Mouse (Mus musculus) small intestine, adult 2 months (tissue): ENCODE data around the gene Apeh.

ENCODE experiments used
- CTCF ChIP-seq: fragments of 200-500 bp; IDR thresholded peaks from 2 replicates; pipeline ENCODE4 v1.5.1; 2012; ENCODE audit warnings: low read depth, mild to moderate bottlenecking, control low read depth, inconsistent platforms, low read length, moderate library complexity, mixed read lengths; ENCODE audit not compliant: insufficient replicate concordance, insufficient read length; ENCODE audit errors: extremely low read depth
- POLR2A ChIP-seq: fragments of 200-500 bp; IDR thresholded peaks from 2 replicates; pipeline ENCODE4 v1.6.1; 2012; ENCODE audit warnings: low read depth, mild to moderate bottlenecking, control low read depth, inconsistent platforms, low read length, moderate library complexity

GRCm38 (mm10) chr9:108080168-108080567 is 14.2 kb downstream of the Apeh start, which contains the start of gene Mst1:
- no peak for TF ChIP-seq CTCF
- TF ChIP-seq POLR2A, result no peak
